Mouse (Mus musculus) thymus, postnatal 25 days (tissue): ENCODE measurements around the gene Pik3r1.
A peak's percentile ranks its signal among the peaks of the same experiment; 100 is the strongest.

Experiments
- DNase-seq: peaks from one replicate; pipeline ENCODE4 v3.0.0; 2022

The Pik3r1 gene

GRCm38 (mm10) chr13:101678036-101678435 is 90.0 kb downstream of the Pik3r1 start:
- DNase-seq = no peak

- DNase-seq = no peak
Observed at GRCm38 (mm10) chr13:101673876-101674275, 94.1 kb downstream of the Pik3r1 start.

- no peak for DNase-seq
Observed at GRCm38 (mm10) chr13:101668859-101669258, 99.2 kb downstream of the Pik3r1 start.

- peak; percentile 40 for DNase-seq
Observed at GRCm38 (mm10) chr13:101664010-101664409, 104.0 kb downstream of the Pik3r1 start.

GRCm38 (mm10) chr13:101662900-101663299 is 105.1 kb downstream of the Pik3r1 start:
- no peak for DNase-seq

GRCm38 (mm10) chr13:101661567-101661966 is 106.5 kb downstream of the Pik3r1 start:
- no peak for DNase-seq

- no peak for DNase-seq
Observed at GRCm38 (mm10) chr13:101660187-101660586, 107.8 kb downstream of the Pik3r1 start.

GRCm38 (mm10) chr13:101652131-101652530 is 115.9 kb downstream of the Pik3r1 start:
- no peak for DNase-seq

- no peak for DNase-seq
Observed at GRCm38 (mm10) chr13:101641632-101642031, 126.4 kb downstream of the Pik3r1 start.

GRCm38 (mm10) chr13:101635837-101636236 is 132.2 kb downstream of the Pik3r1 start:
- DNase-seq = no peak

GRCm38 (mm10) chr13:101634420-101634819 is 133.6 kb downstream of the Pik3r1 start:
- no peak for DNase-seq

GRCm38 (mm10) chr13:101633620-101634019 is 134.4 kb downstream of the Pik3r1 start:
- no peak for DNase-seq

- no peak for DNase-seq
Observed at GRCm38 (mm10) chr13:101632771-101633170, 135.2 kb downstream of the Pik3r1 start.

GRCm38 (mm10) chr13:101631561-101631960 is 136.5 kb downstream of the Pik3r1 start:
- no peak for DNase-seq
